Mouse (Mus musculus): ENCODE data around the gene Tcf7.

The Tcf7 gene

GRCm38 (mm10) chr11:52283596-52284571 is 1.1 kb upstream of the Tcf7 start:
- peak; percentile 84 for DNase-seq (ENCODE audit: low spot score)

- DNase-seq (ENCODE audit: low spot score): no peak
Measured at GRCm38 (mm10) chr11:52282420-52282773, 417 bp downstream of the Tcf7 start.

GRCm38 (mm10) chr11:52281568-52282328 is 1.1 kb downstream of the Tcf7 start:
- no peak for DNase-seq (ENCODE audit: low spot score)

GRCm38 (mm10) chr11:52280566-52281455 is 2.0 kb downstream of the Tcf7 start:
- DNase-seq (ENCODE audit: low spot score): no peak

GRCm38 (mm10) chr11:52279611-52280145 is 3.1 kb downstream of the Tcf7 start:
- no peak for DNase-seq (ENCODE audit: low spot score)

GRCm38 (mm10) chr11:52278991-52279390 is 3.8 kb downstream of the Tcf7 start:
- no peak for DNase-seq (ENCODE audit: low spot score)

GRCm38 (mm10) chr11:52278164-52278563 is 4.7 kb downstream of the Tcf7 start:
- no peak for DNase-seq (ENCODE audit: low spot score)

- DNase-seq (ENCODE audit: low spot score): no peak
Measured at GRCm38 (mm10) chr11:52277433-52278150, 5.2 kb downstream of the Tcf7 start.

GRCm38 (mm10) chr11:52276961-52277391 is 5.8 kb downstream of the Tcf7 start:
- DNase-seq (ENCODE audit: low spot score): no peak

- no peak for DNase-seq (ENCODE audit: low spot score)
Measured at GRCm38 (mm10) chr11:52275774-52276555, 6.8 kb downstream of the Tcf7 start.

- no peak for DNase-seq (ENCODE audit: low spot score)
Measured at GRCm38 (mm10) chr11:52275366-52275765, 7.4 kb downstream of the Tcf7 start.

- no peak for DNase-seq (ENCODE audit: low spot score)
Measured at GRCm38 (mm10) chr11:52274456-52275112, 8.2 kb downstream of the Tcf7 start.

- DNase-seq (ENCODE audit: low spot score): no peak
Measured at GRCm38 (mm10) chr11:52273942-52274330, 8.9 kb downstream of the Tcf7 start.

- peak; percentile 85 for DNase-seq (ENCODE audit: low spot score)
Measured at GRCm38 (mm10) chr11:52273183-52273941, 9.5 kb downstream of the Tcf7 start.

- DNase-seq (ENCODE audit: low spot score): no peak
Measured at GRCm38 (mm10) chr11:52272619-52273018, 10.2 kb downstream of the Tcf7 start.

GRCm38 (mm10) chr11:52271765-52272495 is 10.9 kb downstream of the Tcf7 start:
- no peak for DNase-seq (ENCODE audit: low spot score)

GRCm38 (mm10) chr11:52269841-52270240 is 13.0 kb downstream of the Tcf7 start:
- DNase-seq (ENCODE audit: low spot score): no peak
